Mouse (Mus musculus) layer of hippocampus, postnatal 25 days (tissue): ENCODE data around the gene Smarcd3. TPM values are rescaled to one million over a fixed set of nuclear protein-coding genes. Genes with fewer than 3 reads are reported as not detected.
"Not testable (repeated sequence)": the region's sequence is repeated elsewhere in the genome, so short reads cannot be mapped to it uniquely, and the experiment has no call there.

Source experiments
- DNase-seq, 2 experiments: peaks; one replicate each; pipeline ENCODE4 v3.0.0; 2022; ENCODE audit warnings: mixed read lengths in 2 of 2, low spot score in 1 of 2; ENCODE audit errors: extremely low spot score in 1 of 2
- microRNA-seq, 2 experiments: library from miRNA; unstranded; fragments of <30 nt; microRNA quantifications; one replicate each; pipeline ENCODE4 v1.2.0; 2021
- total RNA-seq, 2 experiments: library from RNA; stranded (reverse); gene quantifications; 2 replicates each; pipeline ENCODE4 v1.2.3; 2021

Smarcd3 gene
- total RNA-seq, 2 experiments from 2014 or later, result 91.4 to 93.2 TPM

DNA sequence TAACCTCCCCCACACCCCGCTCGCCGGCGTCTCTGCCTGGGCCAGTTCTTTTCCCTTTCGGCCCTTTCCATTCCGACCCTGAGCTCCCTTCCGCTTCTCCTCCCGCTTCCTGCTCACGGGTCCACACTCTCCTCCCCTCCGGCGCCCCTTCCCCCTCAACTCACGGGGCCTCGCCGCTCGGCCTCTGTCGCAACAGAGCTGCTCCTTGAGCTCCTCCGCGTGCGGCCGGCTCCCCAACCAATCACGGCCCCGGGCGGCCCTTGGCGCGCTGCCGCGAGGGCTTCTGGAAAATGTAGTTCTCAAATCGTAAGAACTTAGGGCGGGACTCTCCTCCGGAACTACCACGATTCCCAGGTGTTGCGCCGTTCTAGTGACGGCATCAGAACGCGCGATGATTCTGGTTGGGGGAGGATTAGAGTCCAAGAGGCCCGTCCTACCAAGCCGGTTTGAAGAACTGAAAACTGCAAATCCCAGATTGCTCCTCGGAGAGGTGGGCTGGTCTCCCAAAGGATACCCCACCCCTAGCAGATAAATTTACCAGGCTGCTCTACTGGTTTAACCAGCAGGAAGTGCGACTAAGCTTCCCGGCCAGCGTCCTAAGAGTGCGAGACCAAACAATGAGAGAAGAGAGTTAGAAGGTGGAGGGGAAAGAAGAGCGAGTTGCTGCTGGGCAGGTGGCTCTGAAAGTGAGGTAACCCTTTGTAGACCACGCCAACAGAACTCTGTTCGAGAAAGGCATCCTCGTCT, 46.9 kb downstream of the Smarcd3 start, which contains the start of gene Abcf2:
Gene Abcf2 (minus strand): TSS at position 285 of the 747 bp plus-strand sequence.
- DNase-seq, result peak; percentile 99 to 100

DNA sequence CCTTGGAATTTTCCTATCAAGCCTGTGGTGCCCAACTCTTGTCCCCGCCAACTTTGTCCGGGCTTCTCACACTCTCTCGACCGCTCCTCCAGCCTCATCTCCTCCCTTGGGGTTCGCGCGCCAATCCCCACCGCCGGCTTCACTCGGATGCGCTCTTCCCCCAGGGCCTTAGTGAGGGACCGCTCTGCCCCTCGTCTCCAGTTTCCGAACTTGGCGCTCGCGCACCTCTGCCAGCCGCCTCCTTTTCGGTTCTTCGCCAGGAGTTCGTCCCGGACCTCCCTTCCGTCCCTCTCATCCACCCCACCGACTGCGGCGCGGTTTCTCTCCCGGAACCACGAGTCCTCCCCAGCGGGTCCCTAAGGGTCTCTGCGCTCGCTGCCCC, 47.4 kb downstream of the Smarcd3 start:
- DNase-seq, result no peak

DNA sequence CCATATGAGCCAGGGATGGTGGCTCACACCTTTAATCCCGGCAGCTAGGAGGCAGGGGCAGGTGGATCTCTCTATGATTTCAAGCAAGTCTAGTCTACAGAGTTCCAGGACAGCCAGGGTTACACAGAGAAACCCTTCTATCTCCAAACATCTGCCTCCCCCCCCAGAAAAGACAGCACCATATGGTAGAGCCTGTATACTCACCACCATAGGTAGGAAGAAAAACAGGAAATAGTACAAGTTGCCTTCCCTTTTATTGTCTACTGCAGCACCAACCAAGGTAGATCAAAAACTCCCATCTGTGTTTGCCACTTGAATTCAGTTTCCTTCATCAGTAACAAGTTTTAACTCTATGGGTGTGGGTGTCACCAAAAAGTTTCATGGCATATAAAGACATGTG, 48.3 kb downstream of the Smarcd3 start:
- no peak for DNase-seq

DNA sequence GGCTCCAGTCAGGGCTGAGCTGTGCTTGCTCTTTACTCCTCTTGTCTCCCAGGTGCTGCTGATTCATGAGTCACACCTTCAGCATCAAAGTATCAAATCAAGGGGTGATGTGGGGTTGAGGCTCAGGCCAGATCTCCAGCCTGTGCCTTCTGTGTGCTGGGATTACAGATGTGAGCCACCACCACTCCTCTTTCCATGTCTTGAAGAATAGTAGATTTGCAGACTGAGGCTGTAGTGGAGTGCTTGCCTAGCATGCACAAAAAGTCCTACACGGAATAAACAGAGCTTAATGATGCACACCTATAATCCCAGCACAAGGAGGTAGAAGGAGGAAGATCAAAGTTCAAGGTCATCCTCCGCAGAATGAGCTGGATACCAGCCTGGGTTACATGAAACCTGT, 67.5 kb downstream of the Smarcd3 start, which contains the start of gene 4931409K22Rik:
Gene 4931409K22Rik (minus strand): TSS at position 101 of the 400 bp plus-strand sequence.
- DNase-seq, result no peak

DNA sequence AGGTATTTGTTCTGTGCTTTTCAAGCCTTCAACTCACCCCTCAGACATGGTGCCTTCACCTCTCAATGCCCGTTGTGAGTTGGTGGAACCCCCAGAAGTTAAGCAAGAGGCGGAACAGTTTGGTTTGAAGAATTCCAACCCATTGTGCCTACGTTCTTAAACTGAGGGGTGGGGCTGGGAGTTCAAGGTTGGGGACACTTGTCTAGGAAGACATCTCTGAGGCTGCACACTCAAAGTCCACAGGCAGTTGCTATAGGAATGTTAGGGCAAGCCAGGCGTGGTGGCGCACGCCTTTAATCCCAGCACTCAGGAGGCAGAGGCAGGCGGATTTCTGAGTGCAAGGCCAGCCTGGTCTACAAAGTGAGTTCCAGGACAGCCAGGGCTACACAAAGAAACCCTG, 68.9 kb downstream of the Smarcd3 start:
- not testable (repeated sequence) for DNase-seq

DNA sequence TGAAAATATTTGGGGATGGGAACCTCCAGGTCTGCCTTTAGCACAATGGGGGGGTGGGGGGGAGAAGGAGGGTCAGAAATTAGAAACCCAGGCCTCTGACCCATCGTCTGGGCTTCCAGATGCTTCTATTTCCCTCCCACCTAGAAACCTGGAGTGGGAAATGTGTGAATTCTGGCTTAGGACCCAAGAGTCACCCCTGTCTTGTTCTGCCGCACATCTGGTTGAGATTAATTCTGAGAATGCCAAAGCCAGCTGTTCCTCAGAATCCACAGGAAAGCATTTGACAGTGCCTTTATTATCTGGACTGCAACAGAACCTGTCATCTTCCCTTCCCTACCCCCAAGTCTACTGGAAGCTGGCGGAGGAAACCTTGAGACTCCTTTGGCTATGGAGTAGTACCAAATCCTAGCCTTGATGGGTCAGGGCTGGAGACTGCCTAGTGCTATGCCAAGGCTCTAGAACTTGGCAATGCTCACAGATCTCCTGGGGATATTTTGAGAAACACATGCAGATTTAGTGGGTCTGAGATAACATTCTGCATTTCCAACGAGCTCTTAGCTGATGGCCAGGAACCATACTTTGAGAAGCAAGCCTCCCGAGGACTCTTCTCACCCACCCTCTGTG, 70.5 kb downstream of the Smarcd3 start:
- no peak for DNase-seq

DNA sequence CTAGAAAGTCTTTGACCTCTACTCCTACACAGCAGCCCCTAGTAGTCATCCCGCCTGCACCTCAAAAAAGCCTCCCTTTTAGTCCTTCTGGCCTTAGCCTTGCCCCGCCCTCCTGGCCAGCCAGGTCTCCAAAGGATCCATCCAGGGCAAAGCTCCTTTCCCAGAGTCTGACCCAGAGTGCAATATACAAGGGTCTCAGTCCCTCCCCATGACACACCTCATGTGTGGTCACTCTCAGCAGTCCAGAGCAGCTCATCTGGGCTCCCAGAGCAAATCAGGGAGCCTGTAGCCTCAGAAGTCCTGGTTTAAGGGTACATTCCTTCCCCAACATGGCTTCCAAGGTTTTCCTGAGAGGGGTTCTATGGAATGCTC, 72.9 kb downstream of the Smarcd3 start:
- DNase-seq, result no peak

DNA sequence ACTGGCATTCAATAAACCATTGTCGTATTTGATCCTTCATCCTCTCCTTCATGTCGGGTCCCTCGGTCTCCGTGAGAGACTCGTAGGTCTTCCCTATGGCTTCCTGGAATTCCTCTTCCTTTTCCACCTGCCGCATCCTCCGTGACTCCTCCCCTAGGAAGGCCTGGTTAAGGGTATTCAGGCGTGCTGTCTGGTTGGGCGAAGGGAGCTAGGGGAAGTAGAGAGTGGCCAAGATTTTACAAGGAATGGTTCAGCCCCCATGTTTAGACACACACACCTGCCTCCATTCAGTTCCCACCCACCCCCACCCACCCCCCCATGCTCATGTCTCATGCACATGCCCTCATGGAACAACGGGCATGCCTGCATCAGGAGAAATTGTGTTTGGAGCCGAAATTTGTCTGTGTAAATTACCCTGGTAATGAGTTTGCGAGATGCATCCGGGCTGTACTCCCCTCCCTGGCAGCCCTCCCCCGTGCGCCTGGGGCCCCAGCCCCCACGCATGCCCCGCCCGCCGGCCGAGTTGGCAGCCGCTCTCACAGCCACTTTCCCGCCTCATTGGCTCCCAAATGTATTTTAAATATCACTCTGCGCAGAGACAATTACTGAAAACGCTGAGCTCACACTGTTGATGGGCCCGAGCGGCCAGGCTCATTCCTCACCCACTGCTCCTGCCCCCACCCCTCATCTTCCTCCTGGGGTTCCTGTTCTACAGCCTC, 73.5 kb downstream of the Smarcd3 start:
- peak; percentile 25 to 50 for DNase-seq

DNA sequence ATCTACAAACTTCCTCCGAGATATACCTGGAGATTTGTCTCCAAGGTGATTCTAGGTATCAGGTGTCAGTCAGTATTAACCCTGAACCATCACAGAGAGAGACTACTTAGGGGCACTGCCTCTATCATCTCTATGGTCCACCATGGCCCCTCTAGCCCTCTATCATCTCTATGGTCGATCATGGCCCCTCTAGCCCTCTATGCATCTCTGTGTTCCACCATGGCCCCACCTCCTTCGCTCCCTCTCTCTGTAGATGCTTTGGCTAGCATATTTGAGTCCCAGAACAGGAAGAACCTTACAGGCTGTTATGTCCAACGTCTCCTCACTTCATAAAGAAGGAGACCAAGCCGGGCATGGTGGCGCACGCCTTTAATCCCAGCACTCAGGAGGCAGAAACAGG, 81.6 kb downstream of the Smarcd3 start:
- DNase-seq, result no peak

DNA sequence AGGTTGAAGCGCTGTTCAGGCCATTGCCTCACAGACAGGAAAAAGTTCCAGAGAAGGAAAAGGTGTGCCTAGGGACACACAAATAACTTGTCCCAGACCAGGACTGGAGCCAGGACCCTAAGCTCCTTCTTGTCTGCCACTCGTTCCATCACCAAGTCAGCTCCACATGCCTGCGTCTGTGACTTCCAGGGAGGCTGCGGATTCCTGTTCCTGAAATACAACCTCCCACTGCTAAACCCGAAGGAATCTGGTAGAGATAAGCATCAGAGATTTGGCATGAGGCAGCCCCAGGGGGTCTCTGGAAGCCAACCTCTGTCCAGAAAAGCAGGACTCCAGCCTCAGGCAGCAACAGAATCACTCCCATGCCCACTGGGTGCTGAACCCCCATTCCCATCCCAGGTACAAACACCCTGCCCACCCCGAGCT, 83.1 kb downstream of the Smarcd3 start:
- no peak for DNase-seq

Small RNA genes within 50 kb of the gene (microRNA-seq; reads per million reads assigned to microRNA genes)
- gene Mir671, result 2,550 to 3,490 reads per million in 2 experiments

Other genes starting within 250 kb of the Smarcd3 start
- 1 to 10 TPM; 2.6 to 3.3 TPM for gene Atg9b, start 232.3 kb downstream of the Smarcd3 start, total RNA-seq
- 10 to 100 TPM; 52.3 to 54.1 TPM for gene Abcb8, start 230.7 kb downstream of the Smarcd3 start, total RNA-seq
- gene Asic3, start 211.0 kb downstream of the Smarcd3 start, total RNA-seq, result under 1 TPM in 1 of 2 experiments, not detected in 1; 0.30 TPM
- gene Cdk5, start 200.9 kb downstream of the Smarcd3 start, total RNA-seq, result 100 to 1,000 TPM; 126 to 130 TPM
- 10 to 100 TPM; 31.7 to 34.4 TPM for gene Slc4a2, start 200.6 kb downstream of the Smarcd3 start, total RNA-seq
- gene Fastk, start 179.1 kb downstream of the Smarcd3 start, total RNA-seq, result 100 to 1,000 TPM; 119 to 121 TPM
- 10 to 100 TPM; 21.2 to 27.2 TPM for gene Tmub1, start 176.6 kb downstream of the Smarcd3 start, total RNA-seq
- 100 to 1,000 TPM; 611 to 653 TPM for gene Agap3, start 172.2 kb downstream of the Smarcd3 start, total RNA-seq
- under 1 TPM; 0.10 to 0.16 TPM for gene Gbx1, start 97.2 kb downstream of the Smarcd3 start, total RNA-seq
- under 1 TPM; 0.27 to 0.52 TPM for gene Asb10, start 83.4 kb downstream of the Smarcd3 start, total RNA-seq
- gene 4931409K22Rik, start 67.6 kb downstream of the Smarcd3 start, total RNA-seq, result not detected
- 10 to 100 TPM; 72.6 to 80.0 TPM for gene Abcf2, start 46.9 kb downstream of the Smarcd3 start, total RNA-seq
- 10 to 100 TPM; 55.5 to 79.0 TPM for gene Chpf2, start 37.7 kb downstream of the Smarcd3 start, total RNA-seq
- gene Nub1, start 61.1 kb upstream of the Smarcd3 start, total RNA-seq, result 10 to 100 TPM; 65.8 to 70.7 TPM
- 1 to 10 TPM in 1 of 2 experiments, under 1 TPM in 1; 0.79 to 1.3 TPM for gene Wdr86, start 106.3 kb upstream of the Smarcd3 start, total RNA-seq
- 1 to 10 TPM in 1 of 2 experiments, not detected in 1; 1.4 TPM for gene Crygn, start 133.6 kb upstream of the Smarcd3 start, total RNA-seq
- gene Rheb, start 218.2 kb upstream of the Smarcd3 start, total RNA-seq, result 100 to 1,000 TPM; 116 to 123 TPM